31 mouse cellular contexts compared by ENCODE assay signal in genomic region chr13:31966931-31967532, GRCm38 (mm10).
DNase-seq lines count a peak whose midpoint lies in the region; ATAC-seq and TF ChIP-seq lines count a peak whose summit lies in the region.
"Had no signal": no experiment of that assay in that cellular context is flagged by ENCODE, and none has a peak within 500 bp of the region (broad histone marks: within the 10 kb centered on the region; RNA-seq: fewer than 3 reads in every experiment).

No protein-coding gene starts in this region.

- no peak for DNase-seq in forebrain, embryonic 10.5 days (ENCODE audit: extremely low spot score, low spot score)
- no peak for DNase-seq in forebrain, embryonic 14.5 days (ENCODE audit: low spot score)
- no peak for DNase-seq in lung, postnatal 14 days
- no peak for DNase-seq in right cerebral cortex, adult 18-20 months
- DNase-seq: adrenal gland, adult 8-10 months; B cell, adult 2 months; cerebellum, adult 2 months; cerebellum, postnatal 14 days; gastrocnemius, postnatal 14 days; heart, adult 11 months; kidney, adult 8-10 months; kidney, postnatal 10 days; midbrain, embryonic 14.5 days; right cerebral cortex, postnatal 4 days; thymus, adult 18-20 months; thymus, postnatal 36 days had no signal

- H3K4me2 ChIP-seq in forebrain, embryonic 14.5 days (ENCODE audit: low read length), result no peak overlapping the region
- H3K4me2 ChIP-seq in embryonic facial prominence, embryonic 13.5 days, result no peak overlapping the region
- no peak overlapping the region for H3K4me2 ChIP-seq in kidney, embryonic 14.5 days (replicated peaks; ENCODE audit: low read depth, low read length)
- H3K4me2 ChIP-seq: forebrain, embryonic 12.5 days; heart, embryonic 15.5 days; limb, embryonic 13.5 days; liver, embryonic 11.5 days; lung, embryonic 15.5 days; neural tube, embryonic 12.5 days had no signal

- ATAC-seq in forebrain, embryonic 14.5 days, result no peak
- no peak for ATAC-seq in embryonic facial prominence, embryonic 13.5 days (ENCODE audit: insufficient number of reproducible peaks, insufficient read depth, low FRiP score, low TSS enrichment, low read depth)
- no peak for ATAC-seq in kidney, embryonic 14.5 days (ENCODE audit: low FRiP score, low TSS enrichment)
- ATAC-seq: intestine, embryonic 16.5 days had no signal

- no peaks in the 10 kb centered on the region for H3K79me3 ChIP-seq in C2C12 (ENCODE audit: low read depth)

- no peak overlapping the region for H3ac ChIP-seq in C2C12 (ENCODE audit: control insufficient read depth, insufficient read length, low read depth)

- no peak overlapping the region for H3K4me3 ChIP-seq in forebrain, embryonic 10.5 days
- H3K4me3 ChIP-seq in forebrain, embryonic 14.5 days (ENCODE audit: low read depth, low read length), result no peak overlapping the region
- no peak overlapping the region for H3K4me3 ChIP-seq in C2C12 (ENCODE audit: insufficient read depth, poor library complexity, severe bottlenecking)
- H3K4me3 ChIP-seq in embryonic facial prominence, embryonic 13.5 days, result no peak overlapping the region
- H3K4me3 ChIP-seq in kidney, embryonic 14.5 days (ENCODE audit: low read length), result no peak overlapping the region
- H3K4me3 ChIP-seq: erythroblast, embryonic 14.5 days; forebrain, embryonic 12.5 days; heart, embryonic 10.5 days; heart, embryonic 15.5 days; limb, embryonic 13.5 days; lung, embryonic 15.5 days; neural tube, embryonic 12.5 days had no signal

- no peak for TF ChIP-seq CTCF in C2C12 (IDR thresholded peaks at IDR 0.05; ENCODE audit: control insufficient read depth, insufficient read depth, insufficient read length)

- H3K9me3 ChIP-seq in forebrain, embryonic 10.5 days, result no peaks in the 10 kb centered on the region
- H3K9me3 ChIP-seq in forebrain, embryonic 14.5 days (replicated peaks; ENCODE audit: control insufficient read depth, low read length), result no peaks in the 10 kb centered on the region
- H3K9me3 ChIP-seq in embryonic facial prominence, embryonic 13.5 days, result no peaks in the 10 kb centered on the region
- H3K9me3 ChIP-seq in kidney, embryonic 14.5 days (ENCODE audit: control insufficient read depth, low read length), result no peaks in the 10 kb centered on the region
- H3K9me3 ChIP-seq: forebrain, embryonic 12.5 days; heart, embryonic 10.5 days; heart, embryonic 15.5 days; limb, embryonic 13.5 days; lung, embryonic 15.5 days; neural tube, embryonic 12.5 days had no signal

- no peak overlapping the region for H3K9ac ChIP-seq in forebrain, embryonic 14.5 days (ENCODE audit: low read length)
- H3K9ac ChIP-seq in embryonic facial prominence, embryonic 13.5 days, result no peak overlapping the region
- H3K9ac ChIP-seq in kidney, embryonic 14.5 days (ENCODE audit: low read depth, low read length), result no peak overlapping the region
- H3K9ac ChIP-seq: forebrain, embryonic 12.5 days; heart, embryonic 15.5 days; limb, embryonic 13.5 days; lung, embryonic 15.5 days; neural tube, embryonic 12.5 days had no signal

- peaks cover 30% of the 10 kb centered on the region for H3K4me1 ChIP-seq in forebrain, embryonic 10.5 days
- H3K4me1 ChIP-seq in forebrain, embryonic 14.5 days (ENCODE audit: control insufficient read depth, insufficient read depth, low read length), result no peaks in the 10 kb centered on the region
- peaks cover 14% of the 10 kb centered on the region for H3K4me1 ChIP-seq in embryonic facial prominence, embryonic 13.5 days
- 0 out of 2 replicates have a peak, but pooled peaks cover 5% of the 10 kb centered on the region for H3K4me1 ChIP-seq in kidney, embryonic 14.5 days (ENCODE audit: control insufficient read depth, insufficient read depth, low read length)
- H3K4me1 ChIP-seq: forebrain, embryonic 12.5 days; lung, embryonic 15.5 days; neural tube, embryonic 12.5 days had no signal

- 64% methylated on average over 3 of the region's 3 CpGs for WGBS in forebrain, embryonic 10.5 days
- WGBS in forebrain, embryonic 14.5 days, result 78% methylated on average over 3 of the region's 3 CpGs
- 28% methylated on average over 3 of the region's 3 CpGs for WGBS in embryonic facial prominence, embryonic 13.5 days
- WGBS in kidney, embryonic 14.5 days, result 43% methylated on average over 3 of the region's 3 CpGs

- no peaks in the 10 kb centered on the region for H3K36me3 ChIP-seq in forebrain, embryonic 10.5 days (replicated peaks)
- no peaks in the 10 kb centered on the region for H3K36me3 ChIP-seq in forebrain, embryonic 14.5 days (ENCODE audit: control insufficient read depth, insufficient read depth, low read length)
- H3K36me3 ChIP-seq in C2C12 (ENCODE audit: control insufficient read depth, insufficient read depth), result no peaks in the 10 kb centered on the region
- H3K36me3 ChIP-seq in embryonic facial prominence, embryonic 13.5 days, result no peaks in the 10 kb centered on the region
- no peaks in the 10 kb centered on the region for H3K36me3 ChIP-seq in kidney, embryonic 14.5 days (ENCODE audit: control insufficient read depth, insufficient read depth, low read length)
- H3K36me3 ChIP-seq: forebrain, embryonic 12.5 days; heart, embryonic 10.5 days; heart, embryonic 15.5 days; limb, embryonic 13.5 days; lung, embryonic 15.5 days; neural tube, embryonic 12.5 days had no signal

- no peaks in the 10 kb centered on the region for H3K79me2 ChIP-seq in C2C12 (ENCODE audit: control insufficient read depth, insufficient read depth)

- no peaks in the 10 kb centered on the region for H3K27me3 ChIP-seq in forebrain, embryonic 10.5 days (ENCODE audit: poor library complexity, severe bottlenecking)
- H3K27me3 ChIP-seq in forebrain, embryonic 14.5 days (replicated peaks; ENCODE audit: control insufficient read depth, insufficient read depth, low read length), result no peaks in the 10 kb centered on the region
- H3K27me3 ChIP-seq in C2C12 (ENCODE audit: control insufficient read depth, insufficient read depth, insufficient read length), result no peaks in the 10 kb centered on the region
- H3K27me3 ChIP-seq in embryonic facial prominence, embryonic 13.5 days, result no peaks in the 10 kb centered on the region
- no peaks in the 10 kb centered on the region for H3K27me3 ChIP-seq in kidney, embryonic 14.5 days (ENCODE audit: control insufficient read depth, insufficient read depth, low read length)
- H3K27me3 ChIP-seq: CH12.LX; forebrain, embryonic 12.5 days; heart, embryonic 15.5 days; lung, embryonic 15.5 days; neural tube, embryonic 12.5 days had no signal

- H3K27ac ChIP-seq in forebrain, embryonic 10.5 days, result peak overlapping the region; percentile 72; the same call in 1 of the 2 replicates
- H3K27ac ChIP-seq in forebrain, embryonic 14.5 days (ENCODE audit: low read depth, low read length), result no peak overlapping the region
- peak overlapping the region; percentile 62; the same call in 1 of the 2 replicates for H3K27ac ChIP-seq in embryonic facial prominence, embryonic 13.5 days
- H3K27ac ChIP-seq in kidney, embryonic 14.5 days (ENCODE audit: low read depth, low read length), result no peak overlapping the region
- H3K27ac ChIP-seq: forebrain, embryonic 12.5 days; heart, embryonic 10.5 days; heart, embryonic 15.5 days; limb, embryonic 13.5 days; lung, embryonic 15.5 days; macrophage; neural tube, embryonic 12.5 days; stomach, postnatal 0 days had no signal

TF ChIP-seq in C2C12, 6 proteins besides CTCF, POLR2A, EP300 and RAD21:
- TF ChIP-seq USF1 (IDR thresholded peaks at IDR 0.05; ENCODE audit: low read depth) (peak; percentile 66), FOSL1 (IDR thresholded peaks at IDR 0.05; ENCODE audit: insufficient read depth, low read length, poor library complexity, severe bottlenecking) (no peak)

Comparison
In these comparisons a context has a peak if more than half of its experiments do, and no peak if none do; other contexts are left out.
1. H3K27ac ChIP-seq: peak in forebrain, embryonic 10.5 days (single experiment) and embryonic facial prominence, embryonic 13.5 days (single experiment); none in forebrain, embryonic 14.5 days (single experiment) and kidney, embryonic 14.5 days (single experiment).